Mouse (Mus musculus) lung, postnatal 0 days (tissue): Measurements from ENCODE around the gene Cyp2a22. TPM values are rescaled to one million over a fixed set of nuclear protein-coding genes. Genes with fewer than 3 reads are reported as not detected.
"Not testable (repeated sequence)": the region's sequence is repeated elsewhere in the genome, so short reads cannot be mapped to it uniquely, and the experiment has no call there.

Experiments used
- ATAC-seq: fragments of 200-750 bp; cut with Nextera tagmentation; 2 replicates; pipeline ENCODE4 v1.8.0; 2017; ENCODE audit warnings: moderate library complexity
- DNase-seq: peaks from one replicate; pipeline ENCODE4 v3.0.0-alpha.2; 2016; ENCODE audit warnings: low spot score
- H3K27ac ChIP-seq: fragments of 300-500 bp; sonication (generic); 2 replicates; pipeline ENCODE4 v1.5.1; 2014; ENCODE audit warnings: antibody characterized with exemption, mild to moderate bottlenecking, low read length, mixed read lengths
- H3K27me3 ChIP-seq: fragments of 300-500 bp; sonication (generic); replicated peaks from 2 replicates; pipeline ENCODE4 v1.6.1; 2014; ENCODE audit warnings: low read length, mixed read lengths; ENCODE audit not compliant: insufficient read depth
- H3K36me3 ChIP-seq: fragments of 300-500 bp; sonication (generic); 2 replicates; pipeline ENCODE4 v1.6.1; 2014; ENCODE audit warnings: low read length, mixed read lengths; ENCODE audit not compliant: insufficient read depth
- H3K4me1 ChIP-seq: fragments of 300-500 bp; sonication (generic); 2 replicates; pipeline ENCODE4 v1.6.1; 2014; ENCODE audit warnings: antibody characterized with exemption, low read depth, low read length, mixed read lengths; ENCODE audit not compliant: insufficient read depth
- H3K4me2 ChIP-seq: fragments of 300-500 bp; sonication (generic); replicated peaks from 2 replicates; pipeline ENCODE4 v1.6.1; 2014; ENCODE audit warnings: low read depth, mild to moderate bottlenecking, low read length, moderate library complexity, mixed read lengths
- H3K4me3 ChIP-seq: fragments of 300-500 bp; sonication (generic); 2 replicates; pipeline ENCODE4 v1.5.1; 2014; ENCODE audit warnings: low read depth, low read length
- H3K9ac ChIP-seq: fragments of 300-500 bp; sonication (generic); replicated peaks from 2 replicates; pipeline ENCODE4 v1.6.1; 2014; ENCODE audit warnings: low read depth, mild to moderate bottlenecking
- H3K9me3 ChIP-seq: fragments of 300-500 bp; sonication (generic); 2 replicates; pipeline ENCODE4 v1.6.1; 2016; ENCODE audit warnings: low read length, mixed read lengths
- CTCF ChIP-seq: IDR thresholded peaks from 2 replicates; pipeline ENCODE4 v1.5.1; 2016; ENCODE audit warnings: antibody characterized with exemption, mild to moderate bottlenecking
- EP300 ChIP-seq: IDR thresholded peaks from 2 replicates; pipeline ENCODE4 v1.6.1; 2016; ENCODE audit warnings: antibody characterized with exemption, mild to moderate bottlenecking, control low read depth
- WGBS: fragments of 180-500 bp; shearing (Covaris S2); extraction: QIAGEN DNeasy Blood & Tissue Kit; methylation state at CpG from one replicate; pipeline ENCODE4 v1.1.7; 2014; 5-methylcytosine and 5-hydroxymethylcytosine counted together
- polyA plus RNA-seq: library from polyadenylated mRNA; unstranded; fragments of >200 nt; fragmentation: Nextera tagmentation; extraction: Ambion mirVana; gene quantifications from 2 replicates; pipeline ENCODE4 v1.2.1, GENCODE M21; 2015

Gene Cyp2a22
- not detected in 2 replicates for polyA plus RNA-seq

GRCm38 (mm10) chr7:26939262-26939661 is at the start of gene Cyp2a22:
TSS of gene Cyp2a22 (minus strand) at chr7:26939384.
- Histone ChIP-seq H3K9ac (no peak within 1 kb of the TSS), H3K27me3 (no peaks in the 10 kb centered on the region), H3K27ac (no peak within 1 kb of the TSS), H3K36me3 (no peaks in the 10 kb centered on the region), H3K9me3 (no peaks in the 10 kb centered on the region), H3K4me3 (no peak within 1 kb of the TSS), H3K4me1 (no peaks in the 10 kb centered on the region), H3K4me2 (no peak within 1 kb of the TSS)
- DNase-seq (no peak), ATAC-seq (no peak)
- 81% methylated on average over 2 of the region's 4 CpGs for WGBS
- TF ChIP-seq CTCF: no peak
- no peak for TF ChIP-seq EP300

GRCm38 (mm10) chr7:26983151-26983550 is 44.0 kb upstream of the Cyp2a22 start:
- WGBS: 18% methylated on average over 1 of the region's 1 CpGs

GRCm38 (mm10) chr7:26982551-26982950 is 43.4 kb upstream of the Cyp2a22 start:
- no peaks in the 10 kb centered on the region for H3K36me3 ChIP-seq
- no peak overlapping the region for H3K4me2 ChIP-seq
- H3K27me3 ChIP-seq: no peaks in the 10 kb centered on the region
- TF ChIP-seq EP300: no peak
- no peak for TF ChIP-seq CTCF
- WGBS: 32% methylated on average over 1 of the region's 1 CpGs
- DNase-seq: no peak
- no peak overlapping the region for H3K4me3 ChIP-seq
- H3K9ac ChIP-seq: no peak overlapping the region
- no peaks in the 10 kb centered on the region for H3K9me3 ChIP-seq
- H3K27ac ChIP-seq: no peak overlapping the region
- H3K4me1 ChIP-seq: no peaks in the 10 kb centered on the region
- ATAC-seq: no peak

More at GRCm38 (mm10) chr7:26983151-26983550, 44.0 kb upstream of the Cyp2a22 start:
- not testable (repeated sequence) for DNase-seq, ATAC-seq, H3K4me1 ChIP-seq, H3K4me2 ChIP-seq, H3K27me3 ChIP-seq, H3K9me3 ChIP-seq, H3K9ac ChIP-seq, H3K4me3 ChIP-seq, H3K36me3 ChIP-seq, H3K27ac ChIP-seq

GRCm38 (mm10) chr7:26981937-26982336 is 42.8 kb upstream of the Cyp2a22 start:
- not testable (repeated sequence) for H3K4me1 ChIP-seq, H3K27ac ChIP-seq, H3K4me3 ChIP-seq, H3K9me3 ChIP-seq, H3K4me2 ChIP-seq, H3K9ac ChIP-seq, ATAC-seq, H3K27me3 ChIP-seq, H3K36me3 ChIP-seq, DNase-seq
- WGBS: 69% methylated on average over 1 of the region's 1 CpGs

- not testable (repeated sequence) for DNase-seq
Observed at GRCm38 (mm10) chr7:26981464-26981863, 42.3 kb upstream of the Cyp2a22 start.

GRCm38 (mm10) chr7:26962371-26962770 is 23.2 kb upstream of the Cyp2a22 start:
- H3K4me1 ChIP-seq, H3K9me3 ChIP-seq, H3K4me3 ChIP-seq, H3K4me2 ChIP-seq, H3K27me3 ChIP-seq, DNase-seq, H3K27ac ChIP-seq, H3K9ac ChIP-seq, H3K36me3 ChIP-seq: not testable (repeated sequence)
- ATAC-seq: peak; percentile 53; the same call in 1 of the 2 replicates
- WGBS: 35% methylated on average over 1 of the region's 1 CpGs

More at GRCm38 (mm10) chr7:26981464-26981863, 42.3 kb upstream of the Cyp2a22 start:
- not testable (repeated sequence) for H3K27ac ChIP-seq, H3K4me3 ChIP-seq, H3K9ac ChIP-seq, H3K9me3 ChIP-seq, H3K36me3 ChIP-seq, H3K4me1 ChIP-seq, H3K4me2 ChIP-seq, H3K27me3 ChIP-seq, ATAC-seq
- WGBS: 69% methylated on average over 2 of the region's 2 CpGs

GRCm38 (mm10) chr7:26953306-26953705 is 14.1 kb upstream of the Cyp2a22 start:
- not testable (repeated sequence) for H3K27me3 ChIP-seq, ATAC-seq, H3K36me3 ChIP-seq, H3K4me1 ChIP-seq, H3K4me2 ChIP-seq, DNase-seq, H3K27ac ChIP-seq, H3K9ac ChIP-seq, H3K9me3 ChIP-seq, H3K4me3 ChIP-seq
- 67% methylated on average over 1 of the region's 2 CpGs for WGBS

GRCm38 (mm10) chr7:26952671-26953070 is 13.5 kb upstream of the Cyp2a22 start:
- WGBS: 52% methylated on average over 3 of the region's 3 CpGs
- not testable (repeated sequence) for H3K4me1 ChIP-seq, ATAC-seq, DNase-seq, H3K4me2 ChIP-seq, H3K4me3 ChIP-seq, H3K9me3 ChIP-seq, H3K27me3 ChIP-seq, H3K27ac ChIP-seq, H3K9ac ChIP-seq, H3K36me3 ChIP-seq
